17 mouse cellular contexts compared by ENCODE assay signal in the genomic region with DNA sequence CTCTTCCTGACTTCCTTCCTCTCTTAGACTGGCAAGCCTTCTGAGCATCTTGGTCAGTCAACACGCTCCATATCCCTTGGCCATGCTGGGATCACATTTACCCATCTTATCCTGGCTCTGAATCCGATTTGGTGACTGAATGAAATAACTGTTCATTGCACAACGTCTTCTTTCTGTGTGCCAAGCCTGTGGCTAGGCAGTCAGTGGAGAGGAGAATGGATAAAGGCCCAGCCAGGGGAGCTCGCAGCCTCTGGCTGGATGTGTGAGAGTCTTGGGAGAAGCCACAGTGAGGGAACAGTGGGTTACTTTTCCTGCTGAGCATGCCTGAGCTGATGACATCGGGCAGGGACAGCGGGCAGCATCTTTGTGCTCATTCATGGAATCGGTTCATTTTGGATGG. TPM values are rescaled to one million over a fixed set of nuclear protein-coding genes. Genes with fewer than 3 reads are reported as not detected.
DNase-seq lines count a peak whose midpoint lies in the region; ATAC-seq lines count a peak whose summit lies in the region.
"Had no signal": no experiment of that assay in that cellular context is flagged by ENCODE, and none has a peak within 500 bp of the region (broad histone marks: within the 10 kb centered on the region; RNA-seq: fewer than 3 reads in every experiment).

No protein-coding gene starts in this region.

- no peaks in the 10 kb centered on the region for H3K4me1 ChIP-seq in hindbrain, embryonic 15.5 days (replicated peaks)
- no peaks in the 10 kb centered on the region for H3K4me1 ChIP-seq in hindbrain, embryonic 11.5 days (replicated peaks; ENCODE audit: control insufficient read depth, insufficient read depth, low read length)
- H3K4me1 ChIP-seq: embryonic facial prominence, embryonic 13.5 days; forebrain, embryonic 13.5 days; heart, embryonic 13.5 days; hindbrain, embryonic 13.5 days had no signal

- no peak overlapping the region for H3K9ac ChIP-seq in hindbrain, embryonic 15.5 days
- no peak overlapping the region for H3K9ac ChIP-seq in hindbrain, embryonic 11.5 days (ENCODE audit: low read depth, low read length)
- H3K9ac ChIP-seq: embryonic facial prominence, embryonic 13.5 days; forebrain, embryonic 13.5 days; heart, embryonic 13.5 days; hindbrain, embryonic 13.5 days had no signal

- H3K27me3 ChIP-seq in hindbrain, embryonic 15.5 days: no peaks in the 10 kb centered on the region
- H3K27me3 ChIP-seq in hindbrain, embryonic 11.5 days (ENCODE audit: control insufficient read depth, insufficient read depth, low read length): no peaks in the 10 kb centered on the region
- H3K27me3 ChIP-seq: CH12.LX; embryonic facial prominence, embryonic 13.5 days; forebrain, embryonic 13.5 days; heart, embryonic 13.5 days; hindbrain, embryonic 13.5 days had no signal

- H3K36me3 ChIP-seq in hindbrain, embryonic 15.5 days: no peaks in the 10 kb centered on the region
- H3K36me3 ChIP-seq in hindbrain, embryonic 11.5 days (ENCODE audit: control insufficient read depth, insufficient read depth, low read length): no peaks in the 10 kb centered on the region
- H3K36me3 ChIP-seq: embryonic facial prominence, embryonic 13.5 days; heart, embryonic 13.5 days; hindbrain, embryonic 13.5 days had no signal

- H3K4me2 ChIP-seq in hindbrain, embryonic 15.5 days: no peak overlapping the region
- H3K4me2 ChIP-seq in hindbrain, embryonic 11.5 days (replicated peaks; ENCODE audit: low read depth, low read length): no peak overlapping the region
- H3K4me2 ChIP-seq: embryonic facial prominence, embryonic 13.5 days; forebrain, embryonic 13.5 days; heart, embryonic 13.5 days; hindbrain, embryonic 13.5 days had no signal

- ATAC-seq in hindbrain, embryonic 15.5 days (ENCODE audit: low FRiP score, low read depth): 0 out of 2 replicates have a peak, but pooled peaks have one; percentile 11
- ATAC-seq in hindbrain, embryonic 11.5 days (ENCODE audit: low FRiP score): no peak
- ATAC-seq: forebrain, embryonic 13.5 days had no signal

- no peaks in the 10 kb centered on the region for H3K9me3 ChIP-seq in hindbrain, embryonic 15.5 days
- no peaks in the 10 kb centered on the region for H3K9me3 ChIP-seq in hindbrain, embryonic 11.5 days (ENCODE audit: control insufficient read depth, low read length)
- H3K9me3 ChIP-seq: embryonic facial prominence, embryonic 13.5 days; forebrain, embryonic 13.5 days; heart, embryonic 13.5 days; hindbrain, embryonic 13.5 days had no signal

- no peak for DNase-seq in hindbrain, embryonic 11.5 days (ENCODE audit: low spot score)
- peak; percentile 9 to 28 for DNase-seq in layer of hippocampus, postnatal 10 days (ENCODE audit: low spot score in 2 of 2)
- no peak for DNase-seq in layer of hippocampus, postnatal 36 days
- peak; percentile 47 for DNase-seq in NIH3T3 (ENCODE audit: low read depth)
- no peak for DNase-seq in thymus, postnatal 10 days (ENCODE audit: low spot score in 2 of 2)
- DNase-seq: adrenal gland, postnatal 14 days; cerebellum, adult 9-11 months; cerebellum, postnatal 36 days; gastrocnemius, postnatal 36 days; heart, adult 11 months; heart, postnatal 36 days had no signal

- 80% methylated on average over 7 of the region's 7 CpGs for WGBS in hindbrain, embryonic 15.5 days
- WGBS in hindbrain, embryonic 11.5 days: 77% methylated on average over 7 of the region's 7 CpGs

- H3K4me3 ChIP-seq in hindbrain, embryonic 15.5 days: no peak overlapping the region
- H3K4me3 ChIP-seq in hindbrain, embryonic 11.5 days (ENCODE audit: low read depth, low read length): no peak overlapping the region
- H3K4me3 ChIP-seq: embryonic facial prominence, embryonic 13.5 days; forebrain, embryonic 13.5 days; heart, embryonic 13.5 days; hindbrain, embryonic 13.5 days had no signal

- no peak overlapping the region for H3K27ac ChIP-seq in hindbrain, embryonic 15.5 days (replicated peaks)
- no peak overlapping the region for H3K27ac ChIP-seq in hindbrain, embryonic 11.5 days (ENCODE audit: low read depth, low read length)
- H3K27ac ChIP-seq: embryonic facial prominence, embryonic 13.5 days; forebrain, embryonic 13.5 days; heart, embryonic 13.5 days; hindbrain, embryonic 13.5 days had no signal

RNA-seq across cellular contexts. Expression of a gene that starts 55.2 kb away (rescaled TPM):
- polyA plus RNA-seq in hindbrain, embryonic 15.5 days (2015; fragmentation: Nextera tagmentation; extraction: Ambion mirVana): 14.6 and 16.6 TPM in 2 replicates
- polyA plus RNA-seq in hindbrain, embryonic 11.5 days (2014; fragmentation: Nextera tagmentation; extraction: Ambion mirVana): 2.0 and 3.3 TPM in 2 replicates
- total RNA-seq in layer of hippocampus, postnatal 10 days (2021): 10 to 100 TPM; 10.7 to 11.2 TPM
- 1 to 10 TPM; 7.5 to 9.8 TPM for total RNA-seq in layer of hippocampus, postnatal 36 days (2021)
- total RNA-seq: CH12.LX had no signal

Comparison
In these comparisons a context has a peak if more than half of its experiments do, and no peak if none do; other contexts are left out.
1. DNase-seq: peak in layer of hippocampus, postnatal 10 days (2 of 2) and NIH3T3 (single experiment); none in hindbrain, embryonic 11.5 days (single experiment), layer of hippocampus, postnatal 36 days (0 of 2) and thymus, postnatal 10 days (0 of 2).